Mouse (Mus musculus): ENCODE measurements around the gene Zfp57.

Gene Zfp57

GRCm38 (mm10) chr17:37046312-37047112 is 45.5 kb downstream of the Zfp57 start:
- peak; percentile 73 for DNase-seq

- DNase-seq, result no peak
These were observed 46.5 kb downstream of the Zfp57 start for GRCm38 (mm10) chr17:37047332-37047976.

GRCm38 (mm10) chr17:37047981-37048380 is 47.0 kb downstream of the Zfp57 start:
- peak; percentile 36 for DNase-seq

- no peak for DNase-seq
These were observed 47.4 kb downstream of the Zfp57 start for GRCm38 (mm10) chr17:37048383-37048782.

GRCm38 (mm10) chr17:37049570-37050310 is 48.8 kb downstream of the Zfp57 start:
- peak; percentile 84 for DNase-seq

- DNase-seq, result peak; percentile 91
These were observed 49.4 kb downstream of the Zfp57 start for GRCm38 (mm10) chr17:37050399-37050798.

- peak; percentile 38 for DNase-seq
These were observed 49.9 kb downstream of the Zfp57 start for GRCm38 (mm10) chr17:37050876-37051275.

- no peak for DNase-seq
These were observed 50.8 kb downstream of the Zfp57 start for GRCm38 (mm10) chr17:37051745-37052144.

GRCm38 (mm10) chr17:37056957-37057356 is 56.0 kb downstream of the Zfp57 start:
- no peak for DNase-seq

Measured in embryo, embryonic 11 days (tissue).